Mouse (Mus musculus): ENCODE results near the gene Rela. TPM values are rescaled to one million over a fixed set of nuclear protein-coding genes. Genes with fewer than 3 reads are reported as not detected.

Gene Rela
- polyA plus RNA-seq, 1 experiment, result 4.1 TPM

GRCm38 (mm10) chr19:5607705-5608410 lies 29.4 kb upstream of the Rela start:
- H3K9me3 ChIP-seq (ENCODE audit: control insufficient read depth, low read length), result no peaks in the 10 kb centered on the region
- no peak overlapping the region for H3K4me3 ChIP-seq (replicated peaks)
- H3K4me1 ChIP-seq (ENCODE audit: control insufficient read depth), result peaks cover 70% of the 10 kb centered on the region
- TF ChIP-seq TAL1 (IDR thresholded peaks at IDR 0.05; ENCODE audit: low read length), result no peak
- TF ChIP-seq GATA1 (IDR thresholded peaks at IDR 0.05; ENCODE audit: low read length), result no peak
- H3K36me3 ChIP-seq (ENCODE audit: control insufficient read depth), result peaks cover 64% of the 10 kb centered on the region
- H3K27me3 ChIP-seq (ENCODE audit: control insufficient read depth), result no peaks in the 10 kb centered on the region

DNA sequence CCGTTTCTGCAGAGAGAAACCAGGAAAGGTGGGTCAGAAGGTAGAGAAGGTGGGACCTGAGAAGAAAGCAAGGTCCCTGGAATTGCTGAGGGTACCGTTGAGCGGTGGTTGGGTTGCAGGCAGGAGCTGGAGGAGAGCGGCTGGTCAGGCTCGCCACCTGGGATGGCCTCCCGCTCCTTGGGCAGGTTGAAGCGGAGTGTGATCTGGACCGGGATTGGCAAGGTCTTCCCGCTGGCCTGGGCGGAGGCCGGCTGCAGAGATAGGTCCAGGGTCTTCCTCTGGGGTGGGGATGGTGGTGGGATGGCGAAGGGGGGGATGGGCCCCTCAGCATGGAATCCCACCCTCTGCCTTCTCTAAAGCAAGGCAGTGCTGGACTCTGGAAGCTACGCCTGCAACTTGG lies 28.6 kb upstream of the Rela start:
- Histone ChIP-seq H3K4me3 (replicated peaks) (peak overlapping the region; percentile 93), H3K9me3 (ENCODE audit: control insufficient read depth, low read length) (no peaks in the 10 kb centered on the region), H3K4me1 (ENCODE audit: control insufficient read depth) (peaks cover 69% of the 10 kb centered on the region), H3K27me3 (ENCODE audit: control insufficient read depth) (no peaks in the 10 kb centered on the region), H3K36me3 (ENCODE audit: control insufficient read depth) (peaks cover 55% of the 10 kb centered on the region)
- TF ChIP-seq TAL1 (IDR thresholded peaks at IDR 0.05; ENCODE audit: low read length) (no peak), GATA1 (IDR thresholded peaks at IDR 0.05; ENCODE audit: low read length) (no peak)

GRCm38 (mm10) chr19:5609171-5609546 lies 28.1 kb upstream of the Rela start:
- peaks cover 69% of the 10 kb centered on the region for H3K4me1 ChIP-seq (ENCODE audit: control insufficient read depth)

GRCm38 (mm10) chr19:5609547-5610404 lies 27.5 kb upstream of the Rela start, which contains the start of gene Kat5:
Gene Kat5, minus strand, starts transcription at chr19:5610237.
- TF ChIP-seq GATA1 (IDR thresholded peaks at IDR 0.05; ENCODE audit: low read length) (no peak), TAL1 (IDR thresholded peaks at IDR 0.05; ENCODE audit: low read length) (no peak)
- H3K4me1 ChIP-seq (ENCODE audit: control insufficient read depth), result peaks cover 64% of the 10 kb centered on the region
- H3K36me3 ChIP-seq (ENCODE audit: control insufficient read depth), result peaks cover 45% of the 10 kb centered on the region
- no peaks in the 10 kb centered on the region for H3K27me3 ChIP-seq (ENCODE audit: control insufficient read depth)
- peak within 1 kb of the TSS; percentile 93 for H3K4me3 ChIP-seq (replicated peaks)
- H3K9me3 ChIP-seq (ENCODE audit: control insufficient read depth, low read length), result no peaks in the 10 kb centered on the region

More at GRCm38 (mm10) chr19:5609171-5609546, 28.1 kb upstream of the Rela start:
- Histone ChIP-seq H3K36me3 (ENCODE audit: control insufficient read depth) (peaks cover 51% of the 10 kb centered on the region), H3K9me3 (ENCODE audit: control insufficient read depth, low read length) (no peaks in the 10 kb centered on the region), H3K4me3 (replicated peaks) (peak overlapping the region; percentile 93), H3K27me3 (ENCODE audit: control insufficient read depth) (no peaks in the 10 kb centered on the region)
- TF ChIP-seq GATA1 (IDR thresholded peaks at IDR 0.05; ENCODE audit: low read length) (no peak), TAL1 (IDR thresholded peaks at IDR 0.05; ENCODE audit: low read length) (no peak)

- Histone ChIP-seq H3K4me3 (replicated peaks) (no peak overlapping the region), H3K27me3 (ENCODE audit: control insufficient read depth) (no peaks in the 10 kb centered on the region), H3K36me3 (ENCODE audit: control insufficient read depth) (peaks cover 23% of the 10 kb centered on the region), H3K9me3 (ENCODE audit: control insufficient read depth, low read length) (no peaks in the 10 kb centered on the region), H3K4me1 (ENCODE audit: control insufficient read depth) (peaks cover 61% of the 10 kb centered on the region)
- TF ChIP-seq TAL1 (IDR thresholded peaks at IDR 0.05; ENCODE audit: low read length) (no peak), GATA1 (IDR thresholded peaks at IDR 0.05; ENCODE audit: low read length) (no peak)
These were observed 25.3 kb upstream of the Rela start for GRCm38 (mm10) chr19:5611973-5612372.

DNA sequence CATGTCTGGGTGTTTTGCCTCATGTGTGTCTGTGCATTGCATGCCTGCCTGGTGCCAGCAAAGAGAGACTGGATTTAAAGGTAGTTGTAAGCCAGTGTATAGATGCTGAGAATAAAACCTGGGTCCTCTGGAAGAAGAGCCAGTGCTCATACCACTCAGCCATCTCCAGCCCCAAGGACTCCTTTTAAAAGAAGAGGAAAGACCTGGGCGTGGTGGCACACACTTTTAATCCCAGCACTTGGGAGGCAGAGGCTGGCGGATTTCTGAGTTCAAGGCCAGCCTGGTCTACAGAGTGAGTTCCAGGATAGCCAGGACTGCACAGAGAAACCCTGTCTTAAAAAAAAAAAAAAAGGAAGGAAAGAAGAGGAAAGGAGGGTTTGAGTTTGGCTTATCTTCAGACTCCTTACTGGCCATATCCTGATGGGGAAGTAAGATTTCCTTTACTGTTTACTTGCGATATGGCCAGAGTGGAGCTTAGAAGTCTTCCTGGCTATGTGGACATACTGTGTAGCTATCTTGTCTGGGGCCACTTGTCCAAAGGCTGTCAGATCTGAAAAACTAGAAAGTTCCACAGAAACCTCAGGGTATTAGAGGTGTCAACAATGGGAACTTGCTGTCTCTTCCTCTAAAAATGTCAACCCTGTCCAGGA lies 24.4 kb upstream of the Rela start:
- no peaks in the 10 kb centered on the region for H3K9me3 ChIP-seq (ENCODE audit: control insufficient read depth, low read length)
- no peak overlapping the region for H3K4me3 ChIP-seq (replicated peaks)
- H3K27me3 ChIP-seq (ENCODE audit: control insufficient read depth), result no peaks in the 10 kb centered on the region
- H3K4me1 ChIP-seq (ENCODE audit: control insufficient read depth), result peaks cover 57% of the 10 kb centered on the region
- H3K36me3 ChIP-seq (ENCODE audit: control insufficient read depth), result peaks cover 13% of the 10 kb centered on the region
- TF ChIP-seq GATA1 (IDR thresholded peaks at IDR 0.05; ENCODE audit: low read length), result no peak
- no peak for TF ChIP-seq TAL1 (IDR thresholded peaks at IDR 0.05; ENCODE audit: low read length)

GRCm38 (mm10) chr19:5614953-5615352 lies 22.3 kb upstream of the Rela start:
- TF ChIP-seq GATA1 (IDR thresholded peaks at IDR 0.05; ENCODE audit: low read length) (no peak), TAL1 (IDR thresholded peaks at IDR 0.05; ENCODE audit: low read length) (no peak)
- Histone ChIP-seq H3K4me3 (replicated peaks) (no peak overlapping the region), H3K4me1 (ENCODE audit: control insufficient read depth) (peaks cover 37% of the 10 kb centered on the region), H3K27me3 (ENCODE audit: control insufficient read depth) (no peaks in the 10 kb centered on the region), H3K36me3 (ENCODE audit: control insufficient read depth) (no peaks in the 10 kb centered on the region; the same call in 1 of the 2 replicates), H3K9me3 (ENCODE audit: control insufficient read depth, low read length) (no peaks in the 10 kb centered on the region)

- no peak overlapping the region for H3K4me3 ChIP-seq (replicated peaks)
- H3K27me3 ChIP-seq (ENCODE audit: control insufficient read depth), result peaks cover 5% of the 10 kb centered on the region; the same call in 1 of the 2 replicates
- H3K36me3 ChIP-seq (ENCODE audit: control insufficient read depth), result no peaks in the 10 kb centered on the region
- H3K9me3 ChIP-seq (ENCODE audit: control insufficient read depth, low read length), result no peaks in the 10 kb centered on the region
- no peak for TF ChIP-seq TAL1 (IDR thresholded peaks at IDR 0.05; ENCODE audit: low read length)
- no peak for TF ChIP-seq GATA1 (IDR thresholded peaks at IDR 0.05; ENCODE audit: low read length)
- H3K4me1 ChIP-seq (ENCODE audit: control insufficient read depth), result no peaks in the 10 kb centered on the region
These were observed 17.3 kb upstream of the Rela start for GRCm38 (mm10) chr19:5620007-5620406.

- no peaks in the 10 kb centered on the region for H3K9me3 ChIP-seq (ENCODE audit: control insufficient read depth, low read length)
- no peaks in the 10 kb centered on the region for H3K36me3 ChIP-seq (ENCODE audit: control insufficient read depth)
- H3K4me1 ChIP-seq (ENCODE audit: control insufficient read depth), result no peaks in the 10 kb centered on the region
- no peak for TF ChIP-seq GATA1 (IDR thresholded peaks at IDR 0.05; ENCODE audit: low read length)
- no peak for TF ChIP-seq TAL1 (IDR thresholded peaks at IDR 0.05; ENCODE audit: low read length)
- peaks cover 5% of the 10 kb centered on the region; the same call in 1 of the 2 replicates for H3K27me3 ChIP-seq (ENCODE audit: control insufficient read depth)
- no peak overlapping the region for H3K4me3 ChIP-seq (replicated peaks)
These were observed 15.4 kb upstream of the Rela start for GRCm38 (mm10) chr19:5621884-5622283.

All from erythroblast, embryonic 14.5 days (primary cell).